Mouse (Mus musculus): Measurements from ENCODE around the gene Zp3. TPM values are rescaled to one million over a fixed set of nuclear protein-coding genes. Genes with fewer than 3 reads are reported as not detected.

Gene Zp3
- not detected in 2 replicates for polyA plus RNA-seq (2015; fragmentation: Nextera tagmentation; extraction: Ambion mirVana)

DNA sequence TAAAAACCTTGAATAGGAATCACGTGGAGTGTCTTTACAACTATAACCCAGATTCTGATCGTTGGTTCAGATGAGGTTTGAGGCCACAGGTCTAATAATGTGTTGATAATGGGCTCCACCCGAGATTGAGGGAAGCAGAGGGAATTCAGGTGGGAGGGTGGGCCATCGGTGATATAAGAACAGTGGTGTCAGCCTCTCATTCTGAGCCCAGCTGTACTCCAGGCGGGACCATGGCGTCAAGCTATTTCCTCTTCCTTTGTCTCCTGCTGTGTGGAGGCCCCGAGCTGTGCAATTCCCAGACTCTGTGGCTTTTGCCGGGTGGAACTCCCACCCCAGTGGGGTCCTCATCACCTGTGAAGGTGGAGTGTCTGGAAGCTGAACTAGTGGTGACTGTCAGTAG, at the start of gene Zp3:
TSS of gene Zp3 (plus strand) at position 196 of the 400 bp plus-strand sequence.

DNA sequence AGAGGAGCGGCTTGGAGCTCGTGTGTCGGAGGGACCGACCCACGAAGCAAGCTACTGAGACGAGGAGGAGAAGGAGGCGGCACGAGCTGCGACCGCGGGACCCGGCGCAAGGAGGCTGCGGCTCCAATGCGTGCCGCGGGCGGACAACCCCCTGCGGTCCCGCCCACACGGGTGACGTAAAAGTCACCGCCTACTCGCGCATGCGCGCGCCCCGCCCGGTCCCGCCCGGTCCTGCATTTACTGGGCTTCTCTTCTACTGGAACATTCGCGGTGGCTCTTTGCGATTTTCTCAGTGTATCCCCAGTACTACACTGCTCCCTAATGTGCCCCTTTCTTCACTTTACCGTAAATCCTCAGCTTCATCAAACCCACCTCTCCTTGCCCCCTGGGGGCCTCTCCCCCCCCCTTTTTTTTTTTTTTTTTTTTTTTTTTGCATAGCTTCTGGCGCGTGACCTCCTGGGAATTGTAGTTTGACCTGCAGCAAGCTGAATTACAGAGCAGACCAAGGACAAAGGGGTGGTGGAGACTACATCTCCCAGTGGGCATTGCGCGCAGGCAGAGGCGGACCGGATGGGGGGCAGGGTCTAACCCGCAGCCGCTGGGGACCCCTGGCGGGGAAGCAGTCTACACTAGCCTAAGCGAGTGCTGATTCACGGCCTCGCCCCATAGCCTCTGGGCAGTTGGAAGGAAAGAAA, 45.3 kb upstream of the Zp3 start, which contains the start of gene Ywhag:
TSS of gene Ywhag (minus strand) at position 136 of the 695 bp plus-strand sequence.

DNA sequence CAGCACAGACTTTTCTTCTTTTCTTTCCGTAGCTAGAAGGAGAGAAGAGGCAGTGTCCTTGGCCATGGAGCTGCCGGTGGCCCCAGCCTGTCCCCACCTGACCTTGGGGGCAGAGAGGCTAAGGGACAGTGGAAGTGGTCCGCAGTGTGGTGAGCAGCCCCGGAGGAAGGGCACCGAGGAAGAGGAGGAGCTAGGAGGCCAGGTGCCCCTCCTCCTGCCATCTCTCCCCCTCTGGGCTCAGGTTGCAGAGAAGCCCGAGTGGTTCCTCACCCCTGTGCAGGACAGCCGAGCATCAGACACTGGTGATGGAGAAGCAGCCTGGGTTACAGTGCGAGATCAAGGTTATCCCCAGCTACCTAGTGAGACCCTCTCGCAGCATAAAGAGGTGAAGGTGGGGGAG, 5.5 kb upstream of the Zp3 start, which contains the start of gene Ssc4d:
TSS of gene Ssc4d (minus strand) at position 167 of the 400 bp plus-strand sequence.

DNA sequence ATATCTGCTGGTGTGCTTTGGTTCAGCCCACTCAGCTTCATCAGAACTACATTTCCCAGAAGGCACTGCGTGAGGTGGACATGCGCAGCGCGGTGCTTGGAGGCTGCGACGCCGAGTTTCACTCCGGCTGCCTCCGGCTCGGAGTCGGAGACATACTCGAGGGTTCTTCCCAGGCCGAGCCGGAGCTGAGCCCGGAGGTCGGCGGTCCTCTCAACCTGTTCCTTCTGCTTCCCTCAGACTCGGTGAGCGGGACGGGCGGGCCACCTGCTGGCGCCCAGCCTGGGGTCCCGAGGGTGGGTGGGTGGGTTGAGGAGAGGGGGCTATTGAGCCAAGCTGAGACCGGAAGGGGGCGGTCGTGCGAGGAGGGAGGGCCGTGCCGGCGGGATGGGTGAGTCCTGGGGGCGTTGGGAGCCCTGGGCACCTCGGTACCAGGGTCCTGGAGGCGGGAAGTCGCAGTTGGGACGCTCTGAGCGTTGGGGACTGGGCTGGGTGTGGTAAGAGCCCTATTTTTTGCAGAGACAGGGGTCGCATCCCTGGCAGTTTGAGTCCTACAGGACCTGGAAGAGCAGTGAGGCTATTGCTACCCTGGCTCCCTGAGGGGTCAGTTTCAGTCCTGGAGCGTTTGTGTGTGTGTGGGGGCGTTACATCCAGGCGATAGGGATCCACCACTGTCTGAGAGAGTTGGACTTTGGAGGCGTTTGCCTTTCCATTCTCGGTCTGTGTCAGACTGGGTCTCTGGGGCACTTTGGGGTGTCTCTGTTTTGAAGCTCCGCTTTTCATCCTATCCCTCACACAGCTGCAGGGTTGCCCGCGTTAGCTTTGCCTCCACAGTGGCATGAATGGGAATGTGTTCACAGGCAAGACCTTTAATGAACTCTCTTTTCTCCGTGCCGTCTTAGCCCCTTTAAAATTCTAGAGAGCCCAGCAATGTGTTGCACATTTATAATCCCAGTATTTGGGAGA, 15.1 kb downstream of the Zp3 start, which contains the start of gene Dtx2:
TSS of gene Dtx2 (plus strand) at position 76 of the 963 bp plus-strand sequence.

Other genes starting within 250 kb of the Zp3 start
- gene Tmem120a, start 235.7 kb upstream of the Zp3 start, polyA plus RNA-seq (2015; fragmentation: Nextera tagmentation; extraction: Ambion mirVana): 19.2 and 27.6 TPM in 2 replicates
- 0.50 and 0.54 TPM in 2 replicates for gene Styxl1, start 201.7 kb upstream of the Zp3 start, polyA plus RNA-seq (2015; fragmentation: Nextera tagmentation; extraction: Ambion mirVana)
- gene Mdh2, start 201.6 kb upstream of the Zp3 start, polyA plus RNA-seq (2015; fragmentation: Nextera tagmentation; extraction: Ambion mirVana): 308 and 325 TPM in 2 replicates
- 0.08 TPM in 2 replicates for gene Srrm3, start 173.2 kb upstream of the Zp3 start, polyA plus RNA-seq (2015; fragmentation: Nextera tagmentation; extraction: Ambion mirVana)
- 64.5 and 67.6 TPM in 2 replicates for gene Hspb1, start 92.2 kb upstream of the Zp3 start, polyA plus RNA-seq (2015; fragmentation: Nextera tagmentation; extraction: Ambion mirVana)
- gene Ywhag, start 45.5 kb upstream of the Zp3 start, polyA plus RNA-seq (2015; fragmentation: Nextera tagmentation; extraction: Ambion mirVana): 55.4 and 62.3 TPM in 2 replicates
- gene Ssc4d, start 5.6 kb upstream of the Zp3 start, polyA plus RNA-seq (2015; fragmentation: Nextera tagmentation; extraction: Ambion mirVana): 2.8 and 3.6 TPM in 2 replicates
- gene Dtx2, start 14.7 kb downstream of the Zp3 start, polyA plus RNA-seq (2015; fragmentation: Nextera tagmentation; extraction: Ambion mirVana): 6.9 and 10.6 TPM in 2 replicates
- 28.8 and 32.7 TPM in 2 replicates for gene Upk3b, start 58.4 kb downstream of the Zp3 start, polyA plus RNA-seq (2015; fragmentation: Nextera tagmentation; extraction: Ambion mirVana)
- not detected in 2 replicates for gene Upk3bl, start 74.4 kb downstream of the Zp3 start, polyA plus RNA-seq (2015; fragmentation: Nextera tagmentation; extraction: Ambion mirVana)
- 5.1 and 5.8 TPM in 2 replicates for gene Rasa4, start 103.8 kb downstream of the Zp3 start, polyA plus RNA-seq (2015; fragmentation: Nextera tagmentation; extraction: Ambion mirVana)
- gene Polr2j, start 136.5 kb downstream of the Zp3 start, polyA plus RNA-seq (2015; fragmentation: Nextera tagmentation; extraction: Ambion mirVana): 188 and 203 TPM in 2 replicates
- gene Lrwd1, start 156.0 kb downstream of the Zp3 start, polyA plus RNA-seq (2015; fragmentation: Nextera tagmentation; extraction: Ambion mirVana): 46.2 and 50.8 TPM in 2 replicates
- gene Alkbh4, start 156.0 kb downstream of the Zp3 start, polyA plus RNA-seq (2015; fragmentation: Nextera tagmentation; extraction: Ambion mirVana): 17.4 and 18.6 TPM in 2 replicates
- gene Orai2, start 190.6 kb downstream of the Zp3 start, polyA plus RNA-seq (2015; fragmentation: Nextera tagmentation; extraction: Ambion mirVana): 9.1 and 12.4 TPM in 2 replicates
- 29.3 and 32.6 TPM in 2 replicates for gene Prkrip1, start 218.9 kb downstream of the Zp3 start, polyA plus RNA-seq (2015; fragmentation: Nextera tagmentation; extraction: Ambion mirVana)